Mouse (Mus musculus) cerebellum, postnatal 4 days (tissue): ENCODE measurements at regions not wholly inside any gene's neighbourhood (a gene's known extent, or its start where the extent isn't known, plus 50 kb on each side); places are given as distances from the start of the nearest gene placed in this dataset.
"Not testable (repeated sequence)": the region's sequence is repeated elsewhere in the genome, so short reads cannot be mapped to it uniquely, and the experiment has no call there.

Experiments used
- DNase-seq, 2 experiments: peaks; one replicate each; pipeline ENCODE4 v3.0.0; 2022; ENCODE audit warnings: low spot score in 2 of 2, mixed read lengths in 1 of 2

DNA sequence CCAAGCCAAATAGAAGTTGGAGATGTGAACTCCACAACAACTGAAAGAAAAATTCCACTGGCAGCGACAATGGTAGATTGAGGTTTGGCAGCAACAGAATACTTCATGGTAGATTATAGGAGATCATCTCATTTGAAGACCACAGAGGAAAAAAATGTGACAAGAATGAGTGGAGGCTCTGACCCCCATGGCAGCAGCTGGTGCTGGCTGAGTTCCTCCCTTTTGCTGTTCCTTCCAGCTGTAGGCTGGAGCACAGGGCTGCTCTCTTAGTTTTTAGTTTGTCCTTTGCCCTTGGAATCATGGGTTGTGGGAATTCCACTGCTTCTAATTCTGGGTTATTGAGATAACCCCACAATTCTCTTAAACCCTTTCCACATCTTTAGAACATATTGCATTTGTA, 248.8 kb downstream of the Pros1 start:
- no peak for DNase-seq

DNA sequence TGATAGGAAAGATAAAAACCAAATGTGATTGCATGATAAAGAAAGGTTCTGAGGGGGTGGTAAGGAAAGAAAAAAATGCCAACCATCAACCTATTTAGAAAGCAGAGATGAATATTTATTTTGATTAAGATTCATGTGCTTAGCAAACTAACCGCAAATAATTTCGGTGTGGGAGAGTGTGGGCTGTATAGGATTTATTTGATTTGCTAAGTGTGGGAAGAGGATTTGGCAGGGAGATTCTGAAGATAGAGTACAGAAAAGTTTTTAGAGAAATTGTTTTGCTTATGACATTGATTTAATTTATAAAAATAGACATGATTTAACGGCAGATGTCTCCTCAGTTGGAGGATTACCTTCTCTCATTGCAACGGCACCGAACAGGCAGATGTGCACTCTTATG, 250.3 kb downstream of the Pros1 start:
- no peak for DNase-seq

DNA sequence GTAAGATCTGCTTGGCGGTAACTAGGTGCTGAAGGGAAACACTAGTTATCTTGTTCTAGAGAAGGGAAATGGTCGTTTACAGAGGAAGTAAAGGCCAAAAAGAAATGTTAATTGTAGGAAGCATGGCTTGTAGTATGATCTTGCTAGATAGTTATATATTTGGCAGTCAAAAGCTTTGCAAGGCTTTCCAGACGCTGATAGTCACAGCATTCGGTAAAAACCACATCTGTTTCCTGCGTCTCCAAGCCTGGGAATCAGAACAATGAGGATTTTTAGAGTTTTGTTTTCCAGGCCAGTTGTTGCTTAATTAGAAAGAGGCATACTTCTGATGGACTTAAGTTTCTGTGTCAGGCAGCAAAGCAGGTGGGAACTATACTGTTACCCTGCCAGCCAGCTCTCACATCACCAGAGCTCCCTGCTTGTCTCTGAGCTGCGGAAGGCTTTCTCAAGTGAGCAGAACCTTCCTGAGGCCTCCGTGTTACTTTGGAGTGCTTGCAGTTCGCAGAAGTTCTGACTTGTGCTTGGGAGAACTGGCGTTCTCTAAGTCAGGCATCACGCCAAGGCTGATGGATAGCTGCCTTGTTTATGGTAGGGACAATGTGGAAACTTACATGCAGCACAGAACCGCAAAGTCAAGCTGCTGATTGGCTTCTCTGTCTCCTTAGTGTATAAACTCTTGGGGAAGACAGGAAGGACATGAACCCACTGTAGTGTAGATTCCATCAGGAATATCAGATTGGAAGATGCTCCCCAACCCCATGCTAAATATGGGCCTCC, 251.0 kb downstream of the Pros1 start:
- DNase-seq = no peak

DNA sequence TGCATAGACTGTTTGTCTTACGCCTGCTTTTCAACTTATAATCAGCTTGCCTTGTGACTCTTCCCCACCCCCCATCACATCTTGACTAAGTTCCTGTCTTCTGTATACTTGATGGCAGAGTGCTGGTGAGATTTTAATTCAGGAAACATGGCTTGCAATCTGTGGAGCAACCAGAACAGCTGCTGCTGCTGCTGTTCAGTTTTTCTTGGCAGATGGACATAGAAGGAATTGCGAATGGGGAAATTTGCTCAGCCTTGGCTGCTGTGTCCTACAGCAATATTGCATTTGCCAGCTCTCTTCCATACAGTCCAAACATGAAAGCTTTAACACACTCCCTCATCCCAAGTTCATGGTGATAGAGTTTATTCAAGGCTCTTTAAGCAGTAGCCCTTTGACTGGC, 262.3 kb downstream of the Pros1 start:
- DNase-seq = no peak

DNA sequence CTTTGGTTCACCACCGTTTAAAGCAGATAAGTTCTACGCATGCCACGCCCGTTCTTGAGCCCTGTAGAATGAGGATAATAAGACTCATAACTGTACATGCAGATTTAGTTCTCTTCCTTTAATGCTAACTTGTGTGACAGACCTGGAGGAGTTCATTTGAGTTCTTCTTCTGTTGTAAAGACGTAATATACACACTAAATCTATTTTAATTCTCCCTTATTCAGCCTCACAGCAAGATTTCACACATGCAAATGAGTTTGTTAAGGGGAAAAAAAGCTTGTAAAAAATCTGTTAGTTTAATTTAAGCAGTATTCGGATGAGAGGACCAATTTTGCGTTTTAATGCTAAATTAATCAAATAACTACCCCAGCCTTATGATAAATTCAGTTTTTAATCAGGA, 264.6 kb downstream of the Pros1 start:
- no peak for DNase-seq

DNA sequence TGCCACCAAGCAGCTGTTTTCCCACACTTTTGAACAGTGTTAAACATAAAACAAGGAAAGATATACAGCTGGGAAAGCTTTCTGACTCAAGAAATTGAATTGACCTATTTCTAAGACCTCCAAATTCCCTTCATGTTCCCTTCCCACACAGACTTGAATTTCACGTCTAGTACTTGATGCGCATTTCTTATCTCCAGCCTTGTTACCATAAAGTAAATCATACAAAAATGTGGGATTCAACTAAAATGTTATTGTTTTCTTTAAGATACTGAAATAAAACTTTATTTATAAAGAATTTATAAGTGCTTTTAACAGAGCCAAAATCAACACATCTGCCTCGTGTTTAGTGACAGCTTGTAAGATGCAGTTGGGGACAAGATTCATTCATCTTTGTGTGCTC, 289.7 kb downstream of the Pros1 start:
- no peak for DNase-seq

DNA sequence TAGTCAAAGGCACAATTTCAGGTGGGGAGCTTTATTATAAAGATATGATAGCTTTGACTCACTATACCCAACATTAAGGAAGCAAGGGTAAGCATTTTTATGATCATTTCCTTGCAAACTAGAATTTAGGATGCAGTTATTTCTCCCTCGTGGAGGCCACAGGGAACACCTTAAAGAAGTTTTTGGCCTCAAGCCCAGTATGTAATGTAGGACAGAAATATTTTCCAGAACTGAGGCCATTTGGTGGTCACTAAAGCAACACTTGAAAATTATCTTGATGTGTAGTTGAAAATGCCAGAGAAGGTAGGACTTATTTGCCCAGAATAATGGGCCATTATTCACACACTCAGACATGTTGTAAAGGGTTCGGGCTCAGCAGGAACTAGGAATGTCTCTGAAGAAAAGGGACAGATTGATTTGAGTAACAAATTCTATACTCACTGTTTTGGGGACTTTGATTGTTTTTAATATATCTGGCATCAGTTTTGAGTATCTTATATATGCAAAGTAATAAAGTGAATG, 301.3 kb downstream of the Pros1 start:
- no peak for DNase-seq

DNA sequence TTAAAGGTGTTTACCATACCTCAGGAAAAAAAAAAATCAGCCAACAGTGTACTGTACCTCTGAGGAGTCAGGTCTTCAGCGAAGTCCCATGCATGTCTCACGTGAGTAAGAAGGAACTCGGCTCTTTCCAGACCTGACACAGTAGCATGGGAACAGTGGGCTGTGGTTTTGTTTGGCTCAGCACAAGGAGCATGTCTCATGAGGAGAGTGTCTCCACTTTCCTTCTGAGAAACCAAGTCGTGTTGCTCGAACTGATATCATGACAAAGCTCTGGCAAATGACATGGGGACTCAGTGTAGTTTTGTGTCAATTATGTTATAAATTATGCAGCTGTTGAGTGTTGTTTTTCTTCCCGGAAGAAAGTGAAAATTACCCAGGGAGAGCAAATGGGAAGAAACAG, 316.0 kb downstream of the Pros1 start:
- no peak for DNase-seq

DNA sequence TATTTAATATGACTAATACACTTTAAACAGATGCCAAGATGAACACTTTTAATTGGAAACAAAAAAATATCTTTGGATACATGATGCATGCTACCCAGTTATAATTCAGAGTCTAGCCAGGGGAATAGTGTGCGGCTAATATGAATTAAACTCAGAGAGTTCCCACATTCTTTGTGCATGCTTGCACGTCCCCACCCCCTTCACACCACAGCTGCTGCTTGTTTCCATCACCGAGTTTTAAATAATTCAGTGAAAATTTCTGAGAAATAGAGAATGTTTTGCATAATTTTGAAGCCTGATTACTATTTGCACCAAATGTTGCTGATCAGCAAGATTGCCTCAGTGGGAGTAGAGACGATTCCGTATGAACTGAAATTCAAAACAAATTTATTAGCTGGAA, 325.1 kb downstream of the Pros1 start:
- DNase-seq = no peak

DNA sequence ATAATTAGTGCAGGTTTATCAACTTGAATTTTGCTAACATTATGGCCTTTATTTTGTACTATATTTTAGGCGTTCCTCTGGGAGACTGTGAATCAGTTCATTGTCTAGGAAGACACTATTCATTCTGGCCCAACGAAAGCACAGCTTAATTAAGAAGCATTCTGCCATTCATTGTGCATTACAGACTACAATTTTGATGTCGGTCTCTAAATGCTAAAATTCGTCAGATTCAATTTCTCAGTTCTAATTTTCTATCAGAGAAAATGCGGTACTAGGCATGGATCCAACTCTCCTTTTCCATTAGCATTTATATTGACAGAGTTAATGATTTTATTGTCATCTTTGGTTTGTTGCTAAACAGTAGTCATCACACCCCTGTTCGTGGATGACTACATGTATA, 337.1 kb downstream of the Pros1 start:
- no peak for DNase-seq

DNA sequence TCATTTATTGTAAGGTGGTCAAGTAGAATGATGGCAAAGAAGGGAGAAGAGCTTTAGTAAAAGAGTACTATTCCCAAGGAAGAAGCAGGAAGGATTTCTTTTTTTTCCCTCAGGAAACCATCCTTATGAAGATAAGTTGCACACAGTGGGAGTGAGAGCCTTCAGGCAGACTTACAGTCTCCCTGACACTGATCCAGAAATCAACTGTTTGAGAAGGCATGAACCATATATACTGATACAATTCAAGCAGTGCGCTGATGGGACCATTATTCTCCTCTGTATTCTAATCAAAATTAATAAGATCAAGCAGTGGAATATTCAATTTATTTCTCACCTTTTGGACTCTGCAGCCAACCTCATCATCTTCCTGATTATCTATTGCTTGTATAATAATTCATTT, 337.5 kb downstream of the Pros1 start:
- no peak for DNase-seq

DNA sequence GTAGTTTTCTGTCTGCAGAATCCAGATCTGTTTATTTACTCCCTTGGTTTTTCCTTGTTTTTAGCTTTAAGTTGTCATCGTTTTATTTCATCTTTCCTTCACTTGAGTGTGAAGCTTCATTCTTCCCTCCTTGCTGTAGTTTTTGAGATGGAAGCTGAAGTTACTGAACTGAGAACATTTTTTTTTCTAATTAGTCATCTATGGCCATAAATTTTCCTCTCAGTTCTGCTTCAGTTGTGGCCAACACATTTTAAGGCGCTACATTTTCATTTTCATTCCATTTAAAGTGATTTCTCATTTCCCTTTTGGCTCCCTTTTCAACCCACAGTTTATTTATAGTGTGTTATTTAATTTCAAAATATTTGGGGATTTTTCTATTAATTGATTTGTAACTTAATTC, 340.5 kb downstream of the Pros1 start:
- no peak for DNase-seq

DNA sequence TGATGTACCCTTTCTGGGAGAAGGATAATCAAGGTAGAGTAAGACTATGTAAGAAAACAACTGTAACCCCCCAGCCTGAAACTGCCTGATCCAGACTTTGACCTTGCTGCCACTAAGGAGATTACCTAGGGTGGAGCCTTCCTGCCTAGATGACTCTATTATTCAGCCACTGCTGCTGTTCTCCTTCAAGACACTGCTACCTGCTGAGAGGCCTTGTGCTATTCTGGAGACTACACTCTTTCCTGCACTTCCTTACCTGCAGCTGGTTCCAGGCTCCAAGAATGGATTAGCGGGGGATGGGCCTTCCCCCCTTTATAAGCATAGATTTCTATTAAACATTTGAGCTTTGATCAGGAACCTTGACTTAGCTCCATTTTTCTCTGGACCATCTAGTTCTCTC, 359.4 kb downstream of the Pros1 start:
- not testable (repeated sequence) for DNase-seq

DNA sequence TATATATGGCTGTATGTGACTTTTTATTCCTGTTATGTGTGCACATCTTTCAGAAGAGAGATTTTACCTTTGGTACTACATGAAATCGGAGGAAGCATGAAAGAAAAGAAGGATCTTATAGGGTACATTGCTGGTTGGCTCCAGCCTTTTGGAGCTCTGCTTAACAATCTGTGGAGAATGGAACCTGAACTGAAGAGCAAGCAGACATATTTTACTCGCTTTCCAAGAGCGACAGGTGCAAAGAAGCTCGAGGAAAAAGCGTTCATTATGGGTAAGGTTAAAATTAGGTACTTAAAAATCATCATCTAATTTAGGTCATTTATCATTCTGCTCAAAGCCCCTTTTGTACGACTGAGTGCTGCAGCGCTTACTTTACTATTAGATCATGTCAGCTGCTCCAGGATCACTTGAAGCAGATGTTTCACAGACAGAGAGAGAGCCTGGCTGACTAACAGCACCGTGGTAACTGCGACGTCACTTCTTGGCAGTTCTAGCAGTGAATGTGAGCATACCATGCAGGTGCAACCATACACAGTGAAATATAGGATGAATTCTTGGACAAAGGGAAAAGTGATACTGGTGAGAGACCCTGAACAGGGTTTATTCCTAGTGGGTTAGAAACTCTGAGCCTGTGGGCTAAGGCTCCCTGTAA, 366.2 kb downstream of the Pros1 start:
- no peak for DNase-seq

DNA sequence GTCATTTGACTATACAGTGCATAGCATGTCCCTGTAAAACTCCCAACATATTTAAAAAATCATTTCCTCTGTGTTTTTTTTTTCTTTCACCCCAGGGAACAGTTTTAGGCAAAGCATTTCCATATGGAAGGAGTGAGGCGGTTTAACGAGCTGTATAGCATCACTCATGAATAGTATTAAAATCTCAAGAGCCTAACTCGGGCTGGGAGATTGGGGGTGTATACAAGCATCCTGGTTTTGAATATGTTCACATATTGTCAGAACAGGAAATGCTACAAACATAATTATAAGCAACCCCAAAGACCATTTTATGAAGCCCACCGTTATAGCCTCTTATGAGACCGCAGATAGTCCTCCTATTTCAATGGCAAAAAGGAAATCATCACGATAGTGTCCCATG, 370.5 kb downstream of the Pros1 start:
- no peak for DNase-seq

DNA sequence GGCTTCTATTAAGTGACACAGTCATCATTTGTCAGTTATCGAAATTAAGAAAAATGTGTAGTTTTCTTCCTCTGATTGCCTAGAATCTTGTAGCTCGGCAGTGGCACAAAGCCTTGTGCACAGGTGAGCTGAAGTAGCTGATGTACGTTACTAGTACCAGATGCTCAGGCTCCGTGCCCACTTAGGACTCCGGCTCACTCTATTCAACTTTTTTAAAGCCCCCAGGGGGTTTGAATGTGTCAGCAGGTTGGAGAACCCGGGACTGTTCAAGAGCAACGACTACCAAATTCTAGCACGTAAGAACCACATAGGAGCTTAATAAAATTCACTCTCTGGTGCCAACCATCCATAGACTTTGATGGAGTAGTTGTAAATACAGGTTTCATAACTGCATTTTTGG, 371.0 kb downstream of the Pros1 start:
- DNase-seq = no peak

DNA sequence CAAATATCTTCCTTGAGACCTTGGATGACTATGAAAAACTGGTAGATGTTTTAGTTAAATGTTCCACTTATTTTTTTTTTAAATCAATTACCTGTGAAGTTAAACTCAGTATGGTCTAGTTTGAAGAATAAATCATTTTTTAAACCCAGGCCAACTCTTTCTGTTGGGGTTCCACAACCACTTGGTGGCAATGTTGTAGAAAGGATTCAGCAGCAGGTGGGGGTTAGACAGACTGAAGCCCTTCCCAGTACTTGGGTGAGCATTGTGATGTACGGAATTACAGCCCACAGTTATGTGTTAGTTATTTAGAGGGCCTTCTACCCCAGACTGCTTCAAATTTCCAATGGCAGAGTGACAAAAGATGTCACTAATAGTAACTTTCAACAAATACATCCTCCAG, 375.0 kb downstream of the Pros1 start:
- DNase-seq = no peak

DNA sequence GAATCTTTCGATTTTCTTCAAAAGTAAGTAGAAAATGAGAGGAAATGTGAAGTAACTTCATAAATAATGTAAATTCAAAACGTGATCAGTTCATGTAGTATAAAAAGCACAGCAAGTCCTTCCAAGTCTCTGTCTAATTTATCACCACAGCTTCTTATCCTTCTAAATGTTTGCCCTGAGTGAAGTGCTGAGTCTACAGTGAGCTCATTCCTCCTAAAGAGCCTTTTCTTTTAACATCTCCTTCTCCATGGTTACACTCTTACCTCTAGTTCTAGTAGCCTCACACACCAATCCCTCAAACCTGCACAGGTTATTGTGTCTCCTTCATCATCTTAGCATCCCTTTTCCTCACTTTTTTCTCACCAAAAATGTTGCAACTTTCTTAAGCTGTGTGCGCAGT, 375.5 kb downstream of the Pros1 start:
- DNase-seq = no peak

DNA sequence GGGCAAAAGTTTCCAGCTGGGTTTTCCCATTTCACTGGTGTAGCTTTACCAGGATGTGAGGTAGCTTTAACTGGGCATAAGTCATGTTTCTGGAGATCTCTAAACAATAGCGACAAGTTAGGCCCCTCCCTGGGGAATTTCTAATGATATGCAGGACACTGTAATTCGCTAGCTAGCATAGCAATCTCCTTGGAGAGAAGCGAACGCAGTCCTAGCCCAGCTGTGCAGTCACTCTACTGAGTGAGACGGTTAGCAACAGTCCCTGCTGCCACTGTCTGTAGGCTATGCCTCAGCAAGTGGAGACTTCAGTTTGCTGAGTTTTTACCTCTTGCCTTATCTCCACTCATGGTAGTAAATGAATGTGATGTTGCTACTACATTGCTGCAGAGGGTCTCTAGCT, 416.1 kb downstream of the Pros1 start:
- no peak for DNase-seq

DNA sequence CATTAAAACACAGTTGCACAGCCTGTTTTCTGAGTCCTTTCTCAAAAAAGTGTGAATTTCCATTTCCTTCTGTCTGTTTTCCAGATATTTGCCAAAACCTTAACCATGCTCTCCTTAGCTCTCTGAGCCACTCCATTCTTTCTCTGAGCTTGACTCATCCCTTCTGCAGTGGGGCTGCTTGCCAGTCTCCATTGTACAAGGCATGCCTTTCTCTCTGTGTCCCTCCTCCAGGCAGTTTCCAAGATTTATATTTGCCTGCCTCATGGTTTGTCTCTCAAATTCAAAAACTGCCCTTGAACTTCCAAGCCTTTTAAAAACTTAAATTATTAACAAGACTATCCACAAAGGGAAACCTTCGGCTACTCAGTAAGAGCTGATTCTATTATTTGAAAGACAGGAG, 423.4 kb downstream of the Pros1 start:
- DNase-seq = no peak

DNA sequence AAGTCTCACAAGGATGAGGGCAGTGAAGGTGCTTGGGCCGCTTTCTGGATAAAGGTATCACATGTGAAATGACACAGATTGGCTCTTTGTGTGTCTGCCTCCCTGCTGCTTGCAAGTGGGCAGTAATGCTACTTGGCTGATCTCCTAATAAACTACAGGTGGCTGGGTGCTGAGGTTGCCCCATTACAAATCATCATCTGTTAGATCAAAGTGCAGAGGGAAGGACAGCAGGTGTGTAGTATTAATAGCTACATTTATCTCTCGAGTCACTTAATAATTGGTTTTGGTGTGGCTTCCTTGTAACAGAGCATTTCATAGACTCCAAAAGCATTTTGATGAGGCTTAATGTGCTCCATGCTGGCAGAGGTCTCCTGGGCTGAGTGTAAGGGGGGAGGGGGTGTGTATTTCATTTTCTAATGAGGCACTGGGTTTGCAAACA, 424.2 kb downstream of the Pros1 start:
- DNase-seq = no peak

DNA sequence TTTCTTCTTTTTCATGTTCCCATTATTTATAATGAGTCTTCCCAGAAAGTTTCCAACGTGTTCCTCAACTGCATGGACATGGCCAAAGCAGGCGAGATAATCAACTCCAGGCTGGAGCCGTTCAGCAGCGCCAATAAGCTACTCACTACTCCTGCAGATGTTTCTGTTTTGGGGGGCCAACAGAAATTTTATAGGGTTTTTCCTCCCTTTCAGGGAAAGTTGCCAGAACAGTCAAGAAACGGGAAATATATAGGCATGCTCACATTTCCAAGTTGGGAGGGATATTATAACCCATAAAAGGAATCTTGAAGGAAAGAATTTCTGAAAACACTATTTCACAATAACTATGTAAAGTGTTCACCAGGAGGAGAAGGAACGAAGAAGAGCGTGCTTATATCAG, 433.5 kb downstream of the Pros1 start:
- DNase-seq = no peak

DNA sequence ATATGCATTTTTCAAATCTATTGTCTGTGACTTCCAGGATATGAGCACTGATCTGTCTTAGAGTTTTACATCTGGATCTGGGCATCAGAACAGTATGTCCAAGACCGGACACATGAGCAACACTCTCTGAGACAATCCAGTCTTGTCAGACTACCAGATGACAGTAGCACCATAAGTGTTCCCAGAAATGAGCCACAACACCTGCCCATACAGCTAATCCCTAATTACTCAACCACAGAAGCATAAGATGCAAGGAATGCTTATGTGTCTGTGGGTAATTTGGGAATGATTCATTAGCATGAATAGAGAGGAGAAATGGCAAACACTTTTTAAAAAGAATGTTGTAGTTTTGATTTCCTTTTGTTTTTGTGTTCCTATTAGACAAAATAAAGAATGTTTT, 457.6 kb downstream of the Pros1 start:
- DNase-seq = no peak

DNA sequence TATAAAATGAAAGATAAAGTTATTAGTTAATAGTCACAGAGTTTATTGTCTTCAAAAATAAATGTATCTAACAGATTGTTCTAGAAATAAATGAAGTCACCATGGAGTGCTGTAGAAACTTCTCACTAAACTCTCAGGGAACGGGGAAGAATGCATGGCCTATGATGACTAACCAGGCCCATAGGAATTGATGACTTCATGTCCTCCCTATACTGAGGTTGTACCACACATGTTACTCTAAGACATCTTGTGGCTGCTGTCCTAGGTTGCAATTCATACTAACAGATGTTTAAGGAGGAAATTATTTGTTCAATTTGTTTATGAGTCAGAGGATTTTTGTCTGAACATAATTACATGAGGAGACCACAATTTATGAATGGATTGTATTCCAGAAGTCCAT, 459.4 kb downstream of the Pros1 start:
- DNase-seq = no peak
